Mouse (Mus musculus) ES-CJ7 (cell line): Measurements from ENCODE around the gene Hist2h2ab.
A peak's percentile ranks its signal among the peaks of the same experiment; 100 is the strongest.
"Not testable (repeated sequence)": the region's sequence is repeated elsewhere in the genome, so short reads cannot be mapped to it uniquely, and the experiment has no call there.

Source experiments
- DNase-seq: peaks from one replicate; pipeline ENCODE4 v3.0.0; 2011; ENCODE audit warnings: low read depth, low spot score

Gene Hist2h2ab

GRCm38 (mm10) chr3:96237904-96238511 lies 18.3 kb downstream of the Hist2h2ab start:
- DNase-seq: peak; percentile 75

- not testable (repeated sequence) for DNase-seq
Observed at GRCm38 (mm10) chr3:96238954-96239793, 19.5 kb downstream of the Hist2h2ab start, which contains the start of gene Hist2h3c2. Hist2h3c2 (minus strand) TSS chr3:96239127.

- peak; percentile 66 for DNase-seq
Observed at GRCm38 (mm10) chr3:96239949-96240798, 20.5 kb downstream of the Hist2h2ab start, which contains the start of gene Hist2h2aa2. Hist2h2aa2 (minus strand) TSS chr3:96240276.

GRCm38 (mm10) chr3:96240799-96241197 lies 21.1 kb downstream of the Hist2h2ab start:
- no peak for DNase-seq

GRCm38 (mm10) chr3:96243921-96244572 lies 24.4 kb downstream of the Hist2h2ab start:
- peak; percentile 23 for DNase-seq

GRCm38 (mm10) chr3:96245003-96245886 lies 25.6 kb downstream of the Hist2h2ab start, which contains the start of gene Hist2h2aa1:
Hist2h2aa1 (plus strand) TSS chr3:96245497.
- DNase-seq: peak; percentile 83

GRCm38 (mm10) chr3:96246018-96246417 lies 26.4 kb downstream of the Hist2h2ab start:
- DNase-seq: not testable (repeated sequence)

GRCm38 (mm10) chr3:96246427-96246856 lies 26.8 kb downstream of the Hist2h2ab start, which contains the start of gene Hist2h3c1:
Hist2h3c1 (plus strand) TSS chr3:96246685.
- DNase-seq: not testable (repeated sequence)

GRCm38 (mm10) chr3:96247356-96248140 lies 27.9 kb downstream of the Hist2h2ab start:
- peak; percentile 54 for DNase-seq

GRCm38 (mm10) chr3:96248141-96249033 lies 28.7 kb downstream of the Hist2h2ab start:
- DNase-seq: peak; percentile 24

GRCm38 (mm10) chr3:96249034-96249345 lies 29.3 kb downstream of the Hist2h2ab start:
- DNase-seq: no peak

- DNase-seq: no peak
Observed at GRCm38 (mm10) chr3:96250890-96251289, 31.2 kb downstream of the Hist2h2ab start.

GRCm38 (mm10) chr3:96251787-96252186 lies 32.1 kb downstream of the Hist2h2ab start:
- no peak for DNase-seq

GRCm38 (mm10) chr3:96254683-96255355 lies 35.2 kb downstream of the Hist2h2ab start:
- peak; percentile 81 for DNase-seq

GRCm38 (mm10) chr3:96255926-96256593 lies 36.4 kb downstream of the Hist2h2ab start:
- DNase-seq: no peak

- no peak for DNase-seq
Observed at GRCm38 (mm10) chr3:96257190-96257589, 37.5 kb downstream of the Hist2h2ab start.

- DNase-seq: no peak
Observed at GRCm38 (mm10) chr3:96260220-96260619, 40.6 kb downstream of the Hist2h2ab start.
